Mouse (Mus musculus) cerebellum, adult 2 months (tissue): ENCODE data around the gene Meis2.

ENCODE experiments used
- CTCF ChIP-seq: fragments of 200-500 bp; IDR thresholded peaks from 2 replicates; pipeline ENCODE4 v1.5.1; 2011; ENCODE audit warnings: low read depth, mild to moderate bottlenecking, control low read depth, low read length, moderate library complexity, borderline replicate concordance; ENCODE audit not compliant: insufficient read depth
- POLR2A ChIP-seq: fragments of 200-500 bp; IDR thresholded peaks from 2 replicates; pipeline ENCODE4 v1.6.1; 2011; ENCODE audit warnings: low read length, control low read depth, borderline replicate concordance; ENCODE audit not compliant: insufficient read depth

DNA sequence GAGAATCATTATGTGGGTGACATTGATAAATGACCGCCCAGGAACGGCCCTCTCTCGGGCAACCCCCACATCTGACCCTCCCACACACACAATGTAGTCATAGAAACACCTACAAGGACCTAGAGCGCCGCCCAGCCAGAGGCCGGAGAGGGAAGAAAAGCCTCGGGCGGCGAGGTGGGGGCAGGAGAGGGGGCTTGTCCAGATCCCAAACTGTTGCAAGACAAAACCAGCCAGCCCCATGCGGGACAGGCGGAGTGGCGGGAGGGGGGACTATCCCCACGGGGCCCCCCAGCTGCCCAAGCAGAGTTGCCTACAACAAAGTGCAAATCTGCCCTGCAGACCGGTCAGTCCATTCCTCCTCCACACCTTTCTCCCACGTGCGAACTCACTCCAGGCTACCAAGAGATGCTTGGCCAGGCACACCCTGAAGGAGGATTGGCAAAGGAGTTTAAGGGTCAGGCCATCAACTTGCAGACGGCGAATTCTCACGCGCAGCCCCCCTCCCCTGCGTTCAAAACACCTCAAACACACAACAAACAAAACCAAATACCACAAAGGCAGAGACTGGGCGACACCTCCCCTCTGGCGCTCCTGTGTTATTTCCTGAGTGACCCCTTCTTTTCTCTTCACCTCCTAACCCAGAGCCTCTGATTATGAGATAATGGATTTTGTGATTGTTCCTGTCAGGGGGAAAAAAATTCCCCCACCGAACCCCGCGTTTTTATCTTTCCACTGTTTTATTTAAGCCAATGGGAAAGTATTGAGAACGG is 206.1 kb downstream of the Meis2 start:
- TF ChIP-seq POLR2A (no peak), CTCF (no peak)
